Mouse (Mus musculus): Measurements from ENCODE around the gene Mpp4. TPM values are rescaled to one million over a fixed set of nuclear protein-coding genes. Genes with fewer than 3 reads are reported as not detected.

The Mpp4 gene
- 0.39 and 0.50 TPM in 2 replicates for polyA plus RNA-seq (2012; rRNA removed)
- polyA plus RNA-seq (2014; fragmentation: Nextera tagmentation; extraction: Ambion mirVana): 0.20 and 0.29 TPM in 2 replicates

DNA sequence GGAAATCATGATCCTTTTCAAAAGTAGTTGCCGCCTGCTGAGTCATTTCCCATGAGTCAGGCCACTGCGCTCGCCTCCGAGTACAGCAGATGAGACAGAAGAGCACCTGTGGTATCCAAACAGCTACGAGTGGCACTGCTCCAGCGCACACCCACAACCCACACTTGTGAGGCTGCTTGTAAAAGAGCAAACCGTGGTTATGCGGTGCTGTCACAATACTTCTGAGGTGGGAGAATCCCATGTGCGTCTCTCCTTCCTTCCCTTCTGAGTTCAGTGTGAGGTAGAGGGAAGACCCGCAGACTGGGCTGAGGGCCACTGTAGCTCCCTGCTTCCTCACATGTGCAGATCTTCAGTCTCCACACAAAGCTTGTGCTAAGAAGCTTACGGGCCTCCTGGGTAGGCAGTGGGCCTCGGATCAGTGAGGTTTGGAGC, at the start of gene Mpp4:
Gene Mpp4, minus strand, starts transcription at position 360 of the 432 bp plus-strand sequence.
- H3K4me2 ChIP-seq (ENCODE audit: low read depth): no peak within 1 kb of the TSS
- no peak within 1 kb of the TSS for H3K4me3 ChIP-seq (ENCODE audit: insufficient read depth in 1 of 2, low read depth in 2 of 2, low read length in 2 of 2)
- H3K36me3 ChIP-seq (replicated peaks; ENCODE audit: control insufficient read depth, insufficient read depth, low read depth): no peaks in the 10 kb centered on the region
- no peaks in the 10 kb centered on the region; a peak in 1 of 4 replicates for H3K4me1 ChIP-seq (replicated peaks; ENCODE audit: control insufficient read depth in 2 of 2, insufficient read depth in 2 of 2, low read length in 1 of 2)
- no peaks in the 10 kb centered on the region for H3K27me3 ChIP-seq (ENCODE audit: control insufficient read depth, insufficient read depth, low read length)
- no peaks in the 10 kb centered on the region for H3K9me3 ChIP-seq (ENCODE audit: control insufficient read depth, low read length)
- WGBS (ENCODE audit: insufficient replicate concordance): 35% methylated on average over 12 of the region's 12 CpGs
- DNase-seq (ENCODE audit: low read depth in 3 of 3, low spot score in 3 of 3) (no peak), ATAC-seq (ENCODE audit: insufficient read depth) (no peak)
- H3K9ac ChIP-seq (replicated peaks): no peak within 1 kb of the TSS
- no peak within 1 kb of the TSS for H3K27ac ChIP-seq
- no peak for TF ChIP-seq EP300 (IDR thresholded peaks at IDR 0.05; ENCODE audit: low read depth)
- no peak for TF ChIP-seq CTCF (IDR thresholded peaks at IDR 0.05; ENCODE audit: low read depth)

- Histone ChIP-seq H3K36me3 (replicated peaks; ENCODE audit: control insufficient read depth, insufficient read depth, low read depth) (no peaks in the 10 kb centered on the region), H3K9me3 (ENCODE audit: control insufficient read depth, low read length) (no peaks in the 10 kb centered on the region), H3K4me3 (ENCODE audit: insufficient read depth in 1 of 2, low read depth in 2 of 2, low read length in 2 of 2) (no peak overlapping the region), H3K4me2 (ENCODE audit: low read depth) (no peak overlapping the region), H3K27me3 (ENCODE audit: control insufficient read depth, insufficient read depth, low read length) (no peaks in the 10 kb centered on the region), H3K27ac (no peak overlapping the region), H3K4me1 (replicated peaks; ENCODE audit: control insufficient read depth in 2 of 2, insufficient read depth in 2 of 2, low read length in 1 of 2) (no peaks in the 10 kb centered on the region; a peak in 1 of 4 replicates), H3K9ac (replicated peaks) (no peak overlapping the region)
- no CpG with 5 or more reads among the region's 1 CpGs for WGBS (ENCODE audit: insufficient replicate concordance)
- TF ChIP-seq CTCF (IDR thresholded peaks at IDR 0.05; ENCODE audit: low read depth): no peak
- no peak for TF ChIP-seq EP300 (IDR thresholded peaks at IDR 0.05; ENCODE audit: low read depth)
- ATAC-seq (ENCODE audit: insufficient read depth): no peak
- no peak for DNase-seq (ENCODE audit: low read depth in 3 of 3, low spot score in 3 of 3)
These were observed 49.8 kb upstream of the Mpp4 start for GRCm38 (mm10) chr1:59212951-59213350.

DNA sequence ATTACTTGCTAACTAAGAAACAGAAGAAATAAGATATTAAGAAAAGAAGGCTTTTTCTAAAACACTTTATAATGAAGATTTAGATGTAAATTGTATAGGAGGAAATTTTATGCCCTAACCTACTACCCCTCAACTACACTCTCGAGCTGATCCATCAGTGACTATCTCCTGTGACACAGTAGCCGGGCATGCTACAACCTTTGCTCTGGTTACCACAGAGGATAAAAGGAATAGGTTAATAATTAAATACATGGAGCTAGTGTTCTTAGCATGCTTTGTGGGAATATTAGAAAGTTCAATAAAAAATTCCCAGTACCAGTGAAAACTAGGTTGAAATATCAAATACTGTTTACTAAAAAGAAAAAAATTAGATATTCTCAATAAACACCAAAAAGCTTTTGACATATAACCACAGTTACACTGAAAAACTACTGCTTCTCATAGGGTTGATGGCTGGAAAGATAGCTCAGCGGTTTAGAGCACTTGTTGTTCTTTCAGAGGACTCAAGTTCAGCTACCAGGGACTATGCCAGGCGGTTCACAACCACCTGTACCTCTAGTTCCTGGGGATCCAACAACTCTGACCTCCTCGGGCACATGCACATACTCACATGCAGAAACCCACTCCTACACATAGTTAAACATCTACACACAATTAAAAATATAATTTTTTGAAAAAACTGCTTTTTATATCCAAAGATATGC, 49.0 kb upstream of the Mpp4 start:
- H3K4me3 ChIP-seq (ENCODE audit: insufficient read depth in 1 of 2, low read depth in 2 of 2, low read length in 2 of 2): no peak overlapping the region
- no peak overlapping the region for H3K27ac ChIP-seq
- TF ChIP-seq CTCF (IDR thresholded peaks at IDR 0.05; ENCODE audit: low read depth) (no peak), EP300 (IDR thresholded peaks at IDR 0.05; ENCODE audit: low read depth) (no peak)
- no peaks in the 10 kb centered on the region for H3K36me3 ChIP-seq (replicated peaks; ENCODE audit: control insufficient read depth, insufficient read depth, low read depth)
- WGBS (ENCODE audit: insufficient replicate concordance): 61% methylated on average over 5 of the region's 5 CpGs
- H3K4me2 ChIP-seq (ENCODE audit: low read depth): no peak overlapping the region
- no peaks in the 10 kb centered on the region for H3K9me3 ChIP-seq (ENCODE audit: control insufficient read depth, low read length)
- H3K4me1 ChIP-seq (replicated peaks; ENCODE audit: control insufficient read depth in 2 of 2, insufficient read depth in 2 of 2, low read length in 1 of 2): no peaks in the 10 kb centered on the region; a peak in 1 of 4 replicates
- ATAC-seq (ENCODE audit: insufficient read depth) (peak; percentile 62; the same call in 1 of the 2 replicates), DNase-seq (ENCODE audit: low read depth in 3 of 3, low spot score in 3 of 3) (peak in 1 of 3 experiments; percentile 14)
- H3K27me3 ChIP-seq (ENCODE audit: control insufficient read depth, insufficient read depth, low read length): no peaks in the 10 kb centered on the region
- no peak overlapping the region for H3K9ac ChIP-seq (replicated peaks)

GRCm38 (mm10) chr1:59211651-59212050, 48.5 kb upstream of the Mpp4 start:
- Histone ChIP-seq H3K4me2 (ENCODE audit: low read depth) (no peak overlapping the region), H3K27me3 (ENCODE audit: control insufficient read depth, insufficient read depth, low read length) (no peaks in the 10 kb centered on the region), H3K9ac (replicated peaks) (no peak overlapping the region), H3K4me3 (ENCODE audit: insufficient read depth in 1 of 2, low read depth in 2 of 2, low read length in 2 of 2) (no peak overlapping the region), H3K4me1 (replicated peaks; ENCODE audit: control insufficient read depth in 2 of 2, insufficient read depth in 2 of 2, low read length in 1 of 2) (no peaks in the 10 kb centered on the region; a peak in 1 of 4 replicates), H3K36me3 (replicated peaks; ENCODE audit: control insufficient read depth, insufficient read depth, low read depth) (no peaks in the 10 kb centered on the region), H3K27ac (no peak overlapping the region; the same call in 1 of the 2 replicates), H3K9me3 (ENCODE audit: control insufficient read depth, low read length) (no peaks in the 10 kb centered on the region)
- TF ChIP-seq EP300 (IDR thresholded peaks at IDR 0.05; ENCODE audit: low read depth) (no peak), CTCF (IDR thresholded peaks at IDR 0.05; ENCODE audit: low read depth) (no peak)
- DNase-seq (ENCODE audit: low read depth in 3 of 3, low spot score in 3 of 3) (no peak), ATAC-seq (ENCODE audit: insufficient read depth) (no peak)
- WGBS (ENCODE audit: insufficient replicate concordance): 61% methylated on average over 4 of the region's 4 CpGs

GRCm38 (mm10) chr1:59208331-59208730, 45.1 kb upstream of the Mpp4 start:
- Histone ChIP-seq H3K27me3 (ENCODE audit: control insufficient read depth, insufficient read depth, low read length) (no peaks in the 10 kb centered on the region), H3K36me3 (replicated peaks; ENCODE audit: control insufficient read depth, insufficient read depth, low read depth) (no peaks in the 10 kb centered on the region), H3K4me1 (replicated peaks; ENCODE audit: control insufficient read depth in 2 of 2, insufficient read depth in 2 of 2, low read length in 1 of 2) (no peaks in the 10 kb centered on the region; a peak in 1 of 4 replicates), H3K9me3 (ENCODE audit: control insufficient read depth, low read length) (no peaks in the 10 kb centered on the region), H3K4me3 (ENCODE audit: insufficient read depth in 1 of 2, low read depth in 2 of 2, low read length in 2 of 2) (no peak overlapping the region), H3K4me2 (ENCODE audit: low read depth) (no peak overlapping the region), H3K9ac (replicated peaks) (no peak overlapping the region), H3K27ac (no peak overlapping the region)
- WGBS (ENCODE audit: insufficient replicate concordance): 88% methylated on average over 1 of the region's 1 CpGs
- no peak for DNase-seq (ENCODE audit: low read depth in 3 of 3, low spot score in 3 of 3)
- no peak for ATAC-seq (ENCODE audit: insufficient read depth)
- TF ChIP-seq CTCF (IDR thresholded peaks at IDR 0.05; ENCODE audit: low read depth): no peak
- TF ChIP-seq EP300 (IDR thresholded peaks at IDR 0.05; ENCODE audit: low read depth): no peak
